Mouse (Mus musculus) hindbrain, embryonic 16.5 days (tissue): ENCODE results near the gene Unc93a2. TPM values are rescaled to one million over a fixed set of nuclear protein-coding genes. Genes with fewer than 3 reads are reported as not detected.
"Not testable (repeated sequence)": the region's sequence is repeated elsewhere in the genome, so short reads cannot be mapped to it uniquely, and the experiment has no call there.

Source experiments
- ATAC-seq: fragments of 200-750 bp; cut with Nextera tagmentation; 2 replicates; pipeline ENCODE4 v1.8.0; 2017; ENCODE audit warnings: moderate TSS enrichment, moderate library complexity
- H3K27ac ChIP-seq: fragments of 300-500 bp; sonication (generic); 2 replicates; pipeline ENCODE4 v1.5.1; 2014; ENCODE audit warnings: low read depth, mild to moderate bottlenecking, control low read depth, low read length, moderate library complexity
- H3K27me3 ChIP-seq: fragments of 300-500 bp; sonication (generic); replicated peaks from 2 replicates; pipeline ENCODE4 v1.6.1; 2014; ENCODE audit warnings: low read length; ENCODE audit not compliant: control insufficient read depth, insufficient read depth
- H3K36me3 ChIP-seq: fragments of 300-500 bp; sonication (generic); 2 replicates; pipeline ENCODE4 v1.6.1; 2014; ENCODE audit warnings: mild to moderate bottlenecking, low read length, moderate library complexity, mixed read lengths; ENCODE audit not compliant: control insufficient read depth, insufficient read depth
- H3K4me1 ChIP-seq: fragments of 300-500 bp; sonication (generic); 2 replicates; pipeline ENCODE4 v1.6.1; 2014; ENCODE audit warnings: low read depth, low read length; ENCODE audit not compliant: control insufficient read depth, insufficient read depth
- H3K4me2 ChIP-seq: fragments of 300-500 bp; sonication (generic); 2 replicates; pipeline ENCODE4 v1.6.1; 2014; ENCODE audit warnings: mild to moderate bottlenecking, low read length, control low read depth, moderate library complexity
- H3K4me3 ChIP-seq: fragments of 300-500 bp; sonication (generic); 2 replicates; pipeline ENCODE4 v1.5.1; 2014; ENCODE audit warnings: mild to moderate bottlenecking, low read length, control low read depth, moderate library complexity
- H3K9ac ChIP-seq: fragments of 300-500 bp; sonication (generic); 2 replicates; pipeline ENCODE4 v1.6.1; 2014; ENCODE audit warnings: low read depth, mild to moderate bottlenecking, control low read depth, low read length, moderate library complexity
- H3K9me3 ChIP-seq: fragments of 300-500 bp; sonication (generic); 2 replicates; pipeline ENCODE4 v1.6.1; 2014; ENCODE audit warnings: mild to moderate bottlenecking, low read length, moderate library complexity; ENCODE audit not compliant: control insufficient read depth
- WGBS: fragments of 180-500 bp; shearing (Covaris S2); extraction: QIAGEN DNeasy Blood & Tissue Kit; methylation state at CpG from one replicate; pipeline ENCODE4 v1.1.7; 2014; 5-methylcytosine and 5-hydroxymethylcytosine counted together
- polyA plus RNA-seq: library from polyadenylated mRNA; unstranded; fragments of >200 nt; fragmentation: Nextera tagmentation; extraction: Ambion mirVana; gene quantifications from 2 replicates; pipeline ENCODE4 v1.2.1, GENCODE M21; 2015

Gene Unc93a2
- not detected in 2 replicates for polyA plus RNA-seq

GRCm38 (mm10) chr17:7385364-7385763 lies at the start of gene Unc93a2:
Gene Unc93a2, minus strand, starts transcription at chr17:7385464.
- not testable (repeated sequence) for H3K4me1 ChIP-seq, H3K9ac ChIP-seq, H3K4me3 ChIP-seq, H3K4me2 ChIP-seq, H3K27ac ChIP-seq, ATAC-seq, H3K9me3 ChIP-seq, H3K27me3 ChIP-seq, H3K36me3 ChIP-seq
- WGBS = 86% methylated on average over 3 of the region's 3 CpGs

- not testable (repeated sequence) for ATAC-seq
- WGBS = 84% methylated on average over 4 of the region's 4 CpGs
These were observed 48.9 kb upstream of the Unc93a2 start for GRCm38 (mm10) chr17:7434121-7434520.

DNA sequence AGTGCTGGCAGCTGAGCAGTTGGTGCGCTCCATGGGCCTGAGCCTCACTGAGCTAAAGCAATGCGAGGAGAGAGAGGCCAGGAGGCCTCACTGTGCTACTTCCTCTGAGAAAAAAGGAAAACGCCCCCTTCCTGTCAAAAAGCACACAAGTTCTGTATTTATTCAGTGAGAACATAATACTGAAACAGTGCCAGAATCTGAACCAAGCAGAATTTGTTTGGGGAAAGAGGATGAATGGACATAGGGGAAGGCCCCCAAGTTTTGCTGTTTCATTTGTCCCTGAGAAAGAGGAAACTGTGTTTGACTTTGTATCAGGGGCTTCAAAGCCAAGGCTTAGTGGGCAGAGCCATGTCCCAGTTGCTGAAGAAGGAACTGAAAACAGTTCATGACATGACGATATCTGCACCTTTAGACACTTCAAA lies 45.0 kb upstream of the Unc93a2 start:
- ATAC-seq, H3K4me3 ChIP-seq, H3K9ac ChIP-seq, H3K4me1 ChIP-seq, H3K27ac ChIP-seq, H3K4me2 ChIP-seq, H3K9me3 ChIP-seq, H3K27me3 ChIP-seq, H3K36me3 ChIP-seq: not testable (repeated sequence)
- WGBS = 71% methylated on average over 4 of the region's 4 CpGs

More at GRCm38 (mm10) chr17:7434121-7434520, 48.9 kb upstream of the Unc93a2 start:
- H3K36me3 ChIP-seq, H3K9me3 ChIP-seq, H3K4me3 ChIP-seq, H3K4me1 ChIP-seq, H3K4me2 ChIP-seq, H3K9ac ChIP-seq, H3K27ac ChIP-seq, H3K27me3 ChIP-seq: not testable (repeated sequence)

DNA sequence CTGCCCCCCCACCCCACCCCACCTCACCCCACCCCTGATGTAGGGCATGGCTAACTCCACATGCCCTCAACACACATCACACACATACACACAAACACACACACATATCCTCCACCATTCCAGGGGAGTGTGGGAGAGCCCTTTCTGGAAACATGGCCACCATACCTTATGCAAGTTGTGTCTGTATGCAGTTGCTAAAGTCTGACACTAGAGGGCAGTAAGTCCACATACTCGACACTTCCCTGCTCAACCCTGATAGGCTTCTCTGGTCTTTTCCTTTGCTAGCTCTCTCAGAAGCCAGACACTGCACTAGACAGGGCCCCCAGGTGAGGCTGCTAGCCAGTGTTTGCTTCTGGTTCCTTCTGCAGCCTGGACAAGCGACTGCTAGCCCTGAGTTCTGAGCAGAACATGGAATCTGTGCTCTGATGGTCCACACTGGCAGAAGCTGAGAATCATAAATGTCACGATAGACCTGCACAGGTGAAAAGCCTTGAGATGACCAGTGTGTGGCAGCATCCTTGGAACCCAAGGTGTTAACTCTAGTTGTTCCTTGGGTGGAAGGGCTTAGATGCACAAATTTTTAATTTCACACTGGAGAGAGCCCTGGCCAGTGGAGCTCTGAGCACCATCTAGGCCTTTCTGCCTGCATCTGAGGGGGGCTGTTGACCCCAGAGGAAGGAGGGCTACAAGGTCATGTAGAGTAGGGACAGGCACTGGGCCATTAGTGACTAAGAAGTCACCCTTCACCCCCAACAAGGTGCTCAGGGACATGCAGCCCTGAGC lies 35.1 kb upstream of the Unc93a2 start:
- not testable (repeated sequence) for H3K27me3 ChIP-seq, H3K4me2 ChIP-seq, H3K27ac ChIP-seq, H3K4me3 ChIP-seq, H3K36me3 ChIP-seq, H3K9ac ChIP-seq, H3K9me3 ChIP-seq, H3K4me1 ChIP-seq
- peak; percentile 96 for ATAC-seq
- WGBS = 5% methylated on average over 2 of the region's 3 CpGs

DNA sequence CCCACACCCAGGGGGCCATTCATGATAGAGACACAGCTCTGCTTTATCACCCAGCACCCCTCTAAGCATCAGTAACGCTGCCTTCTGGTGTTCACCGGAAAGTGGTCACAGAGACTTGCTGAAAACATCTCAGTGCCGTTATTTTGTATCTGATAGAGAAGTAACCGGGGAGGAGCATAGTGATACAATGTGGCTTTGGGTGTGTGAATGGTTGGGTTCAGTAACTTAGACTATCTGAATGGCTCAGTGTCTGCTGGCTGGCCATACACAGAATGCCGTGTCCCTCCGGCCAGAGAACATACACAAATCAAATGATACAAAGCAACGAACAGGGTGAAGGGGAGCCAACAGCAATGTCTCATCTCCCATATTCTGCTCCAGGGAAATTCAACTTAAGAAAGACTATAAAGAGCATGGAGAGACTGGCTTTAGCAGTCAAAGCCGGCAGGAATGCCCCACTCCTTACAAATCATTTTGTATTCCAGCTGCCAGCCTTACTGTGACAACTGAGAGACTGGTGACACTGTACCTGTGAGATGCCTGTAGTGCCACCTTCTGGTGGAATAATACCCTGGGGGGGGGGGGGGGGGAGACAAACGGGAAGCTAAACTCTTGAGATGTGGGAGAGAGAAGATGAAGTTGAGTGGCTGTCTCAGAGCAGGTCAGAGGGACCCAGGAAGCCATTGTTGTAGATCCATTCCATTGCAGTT lies 29.5 kb upstream of the Unc93a2 start:
- H3K36me3 ChIP-seq, H3K27ac ChIP-seq, H3K27me3 ChIP-seq, H3K4me1 ChIP-seq, ATAC-seq, H3K9me3 ChIP-seq, H3K4me2 ChIP-seq, H3K9ac ChIP-seq, H3K4me3 ChIP-seq: not testable (repeated sequence)
- WGBS = 87% methylated on average over 6 of the region's 9 CpGs

DNA sequence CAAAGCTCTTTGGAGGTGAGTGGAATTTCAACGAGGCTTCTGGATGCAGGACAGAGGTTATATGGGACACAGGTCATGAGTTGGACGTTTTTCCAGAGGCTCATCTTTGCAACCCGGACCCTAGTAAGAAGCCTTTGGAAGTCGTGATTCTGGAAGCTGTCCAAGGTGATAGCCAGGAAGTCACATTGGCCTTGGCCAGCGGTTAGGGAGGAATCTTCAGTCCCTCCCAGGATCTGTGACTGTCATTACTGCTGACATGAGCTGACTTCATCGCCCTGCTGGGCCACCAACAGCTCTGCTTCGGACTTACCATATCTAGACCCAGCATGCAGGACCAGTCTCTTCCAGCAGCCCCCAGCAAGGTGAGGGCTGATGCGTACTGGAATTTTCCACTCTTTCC lies 28.1 kb upstream of the Unc93a2 start:
- H3K27ac ChIP-seq, H3K4me1 ChIP-seq, H3K4me3 ChIP-seq, H3K36me3 ChIP-seq, H3K27me3 ChIP-seq, ATAC-seq, H3K4me2 ChIP-seq, H3K9ac ChIP-seq, H3K9me3 ChIP-seq: not testable (repeated sequence)
- WGBS = 73% methylated on average over 8 of the region's 8 CpGs

DNA sequence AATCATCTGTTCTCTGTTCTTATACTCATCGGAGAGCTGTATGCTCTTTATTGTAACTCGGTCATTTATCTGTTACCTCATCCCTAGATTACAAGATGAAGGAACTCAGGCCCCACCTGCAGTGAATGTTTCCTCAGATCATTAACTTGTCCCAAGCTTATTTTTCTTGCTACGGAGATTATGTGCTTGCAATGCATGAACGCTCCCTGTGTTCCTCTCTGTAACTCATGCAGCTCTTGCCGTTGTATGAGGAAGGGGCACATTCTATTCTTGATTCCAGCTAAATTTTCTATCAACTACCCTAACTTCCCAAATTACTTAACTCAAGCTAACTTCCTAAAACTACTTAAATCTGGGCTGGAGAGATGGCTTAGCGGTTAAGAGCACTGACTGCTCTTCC lies 14.5 kb upstream of the Unc93a2 start:
- not testable (repeated sequence) for H3K4me3 ChIP-seq, H3K27me3 ChIP-seq, H3K9me3 ChIP-seq, H3K27ac ChIP-seq, H3K36me3 ChIP-seq, H3K9ac ChIP-seq, H3K4me1 ChIP-seq, ATAC-seq, H3K4me2 ChIP-seq
- WGBS = 66% methylated on average over 6 of the region's 6 CpGs

- H3K27ac ChIP-seq, H3K4me3 ChIP-seq, H3K36me3 ChIP-seq, H3K9me3 ChIP-seq, H3K4me1 ChIP-seq, H3K27me3 ChIP-seq, H3K4me2 ChIP-seq, ATAC-seq, H3K9ac ChIP-seq: not testable (repeated sequence)
- WGBS = 90% methylated on average over 6 of the region's 6 CpGs
These were observed 13.1 kb upstream of the Unc93a2 start for GRCm38 (mm10) chr17:7398198-7398847.

GRCm38 (mm10) chr17:7397079-7397478 lies 11.8 kb upstream of the Unc93a2 start:
- H3K4me1 ChIP-seq, H3K27ac ChIP-seq, ATAC-seq, H3K9me3 ChIP-seq, H3K4me2 ChIP-seq, H3K27me3 ChIP-seq, H3K36me3 ChIP-seq, H3K9ac ChIP-seq, H3K4me3 ChIP-seq: not testable (repeated sequence)
- 89% methylated on average over 11 of the region's 13 CpGs for WGBS
